Mouse (Mus musculus) MEL (cell line): ENCODE data around the gene Ngb. TPM values are rescaled to one million over a fixed set of nuclear protein-coding genes. Genes with fewer than 3 reads are reported as not detected.

ENCODE experiments used
- DNase-seq: peaks from one replicate; pipeline ENCODE4 v3.0.0; 2011; ENCODE audit warnings: low read depth, low spot score
- H3K27ac ChIP-seq: 2 replicates; pipeline ENCODE4 v1.5.1; 2012; ENCODE audit warnings: low read depth, mild to moderate bottlenecking, control low read depth, low read length, moderate library complexity; ENCODE audit not compliant: control insufficient read depth
- H3K27me3 ChIP-seq, 2 experiments: fragments of 150-350 bp in 1 of 2; sonication (generic) in 1 of 2; 2 replicates each; pipeline ENCODE4 v1.6.1; 2012; ENCODE audit warnings: low read length in 2 of 2, mild to moderate bottlenecking in 2 of 2, improper control_type of control experiment in 1 of 2, moderate library complexity in 1 of 2; ENCODE audit not compliant: insufficient read depth in 2 of 2, control insufficient read depth in 1 of 2
- H3K36me3 ChIP-seq, 2 experiments: 2 replicates each; pipeline ENCODE4 v1.6.1; 2012 to 2014; ENCODE audit warnings: low read length in 2 of 2, improper control_type of control experiment in 1 of 2, inconsistent platforms in 1 of 2, mild to moderate bottlenecking in 1 of 2; ENCODE audit not compliant: insufficient read depth in 2 of 2, control insufficient read depth in 1 of 2
- H3K4me1 ChIP-seq, 2 experiments: fragments of 150-350 bp in 1 of 2; sonication (generic) in 1 of 2; 2 replicates each; pipeline ENCODE4 v1.6.1; 2012; ENCODE audit warnings: low read length in 2 of 2, improper control_type of control experiment in 1 of 2, mild to moderate bottlenecking in 1 of 2; ENCODE audit not compliant: insufficient read depth in 2 of 2, control insufficient read depth in 1 of 2
- H3K4me3 ChIP-seq, 2 experiments: fragments of 150-350 bp in 1 of 2; sonication (generic) in 1 of 2; 2 replicates each; pipeline ENCODE4 v1.5.1; 2012; ENCODE audit warnings: low read depth in 2 of 2, low read length in 2 of 2, mild to moderate bottlenecking in 2 of 2, moderate library complexity in 2 of 2, control low read depth in 1 of 2, improper control_type of control experiment in 1 of 2; ENCODE audit not compliant: control insufficient read depth in 1 of 2, insufficient read depth in 1 of 2
- H3K79me2 ChIP-seq: 2 replicates; pipeline ENCODE4 v1.6.1; 2012; ENCODE audit warnings: mild to moderate bottlenecking, low read length, moderate library complexity; ENCODE audit not compliant: control insufficient read depth, poor library complexity, insufficient read depth
- H3K9ac ChIP-seq: 2 replicates; pipeline ENCODE4 v1.6.1; 2012; ENCODE audit warnings: low read depth, mild to moderate bottlenecking, control low read depth, low read length, moderate library complexity; ENCODE audit not compliant: control insufficient read depth, poor library complexity, severe bottlenecking
- H3K9me3 ChIP-seq: fragments of 150-350 bp; sonication (generic); replicated peaks from 2 replicates; pipeline ENCODE4 v1.6.1; 2012; ENCODE audit warnings: mild to moderate bottlenecking, low read length, improper control_type of control experiment, moderate library complexity; ENCODE audit not compliant: insufficient read depth
- BHLHE40 ChIP-seq: IDR thresholded peaks from 2 replicates; pipeline ENCODE4 v1.6.1; 2012; ENCODE audit warnings: low read depth, mild to moderate bottlenecking, inconsistent platforms, low read length, improper control_type of control experiment, borderline replicate concordance
- CTCF ChIP-seq, 3 experiments: IDR thresholded peaks in 2 of 3; conservative IDR thresholded peaks in 1 of 3; 2 replicates each; pipeline ENCODE4 v1.5.1; 2011 to 2012; ENCODE audit warnings: low read length in 3 of 3, low read depth in 2 of 3, mild to moderate bottlenecking in 2 of 3, improper control_type of control experiment in 1 of 3, inconsistent platforms in 1 of 3, mixed read lengths in 1 of 3, moderate library complexity in 1 of 3; ENCODE audit not compliant: control insufficient read depth in 1 of 3, insufficient read depth in 1 of 3, poor library complexity in 1 of 3, severe bottlenecking in 1 of 3
- ELF1 ChIP-seq: IDR thresholded peaks from 2 replicates; pipeline ENCODE4 v1.6.1; 2014; ENCODE audit warnings: low read depth, mild to moderate bottlenecking, inconsistent platforms, low read length, improper control_type of control experiment, moderate library complexity
- JUND ChIP-seq: IDR thresholded peaks from 2 replicates; pipeline ENCODE4 v1.6.1; 2011; ENCODE audit warnings: low read depth, mild to moderate bottlenecking, improper control_type of control experiment, low read length
- MAZ ChIP-seq: IDR thresholded peaks from 2 replicates; pipeline ENCODE4 v1.6.1; 2012; ENCODE audit warnings: low read depth, mild to moderate bottlenecking, inconsistent platforms, low read length, improper control_type of control experiment
- NRF1 ChIP-seq: IDR thresholded peaks from 2 replicates; pipeline ENCODE4 v1.6.1; 2014; ENCODE audit warnings: low read depth, mild to moderate bottlenecking, inconsistent platforms, low read length, improper control_type of control experiment, moderate library complexity; ENCODE audit not compliant: poor library complexity, insufficient read depth, severe bottlenecking
- POLR2AphosphoS5 ChIP-seq: IDR thresholded peaks from 2 replicates; pipeline ENCODE4 v1.6.1; 2012; ENCODE audit warnings: low read depth, borderline replicate concordance, mild to moderate bottlenecking, inconsistent platforms, low read length, moderate library complexity, mixed read lengths
- RAD21 ChIP-seq: IDR thresholded peaks from 2 replicates; pipeline ENCODE4 v1.6.1; 2011; ENCODE audit warnings: mild to moderate bottlenecking, low read depth, low read length, improper control_type of control experiment
- SMC3 ChIP-seq: IDR thresholded peaks from 2 replicates; pipeline ENCODE4 v1.6.1; 2011; ENCODE audit warnings: low read depth, low read length, improper control_type of control experiment
- TAL1 ChIP-seq: IDR thresholded peaks from 2 replicates; pipeline ENCODE4 v1.6.1; 2012; ENCODE audit warnings: mild to moderate bottlenecking, inconsistent platforms, low read length, moderate library complexity, mixed read lengths
- TBP ChIP-seq: IDR thresholded peaks from 2 replicates; pipeline ENCODE4 v1.8.0; 2011; ENCODE audit warnings: low read depth, low read length, improper control_type of control experiment
- UBTF ChIP-seq: IDR thresholded peaks from 2 replicates; pipeline ENCODE4 v1.6.1; 2012; ENCODE audit warnings: low read depth, mild to moderate bottlenecking, inconsistent platforms, low read length, improper control_type of control experiment, moderate library complexity, borderline replicate concordance; ENCODE audit not compliant: insufficient read depth
- USF2 ChIP-seq, 2 experiments: IDR thresholded peaks; 2 replicates each; pipeline ENCODE4 v1.6.1; 2011 to 2012; ENCODE audit warnings: improper control_type of control experiment in 2 of 2, low read length in 2 of 2, borderline replicate concordance in 1 of 2, inconsistent platforms in 1 of 2, low read depth in 1 of 2, mild to moderate bottlenecking in 1 of 2; ENCODE audit not compliant: insufficient read depth in 1 of 2
- ZC3H11A ChIP-seq: IDR thresholded peaks from 2 replicates; pipeline ENCODE4 v1.6.1; 2012; ENCODE audit warnings: low read depth, mild to moderate bottlenecking, inconsistent platforms, low read length, improper control_type of control experiment
- ZKSCAN1 ChIP-seq: IDR thresholded peaks from 2 replicates; pipeline ENCODE4 v1.6.1; 2012; ENCODE audit warnings: low read depth, mild to moderate bottlenecking, inconsistent platforms, low read length, improper control_type of control experiment, moderate library complexity
- polyA plus RNA-seq, 2 experiments: library from polyadenylated mRNA; stranded (reverse) in 1 of 2; unstranded in 1 of 2; fragments of >175 nt in 1 of 2; fragments of >200 nt in 1 of 2; gene quantifications; 2 replicates each; pipeline versions ENCODE4 v1.2.1 to v1.2.4; 2012; ENCODE audit warnings: low replicate concordance in 2 of 2, low read depth in 1 of 2; ENCODE audit not compliant: insufficient read length in 2 of 2, insufficient read depth in 1 of 2, missing spikeins in 1 of 2
- total RNA-seq: library from RNA; depleted of rRNA; stranded (reverse); fragments of 300-350 nt; gene quantifications from 2 replicates; pipeline ENCODE4 v1.2.3, GENCODE M21; 2012

Ngb gene
- total and polyA plus RNA-seq, 3 experiments: not detected

DNA sequence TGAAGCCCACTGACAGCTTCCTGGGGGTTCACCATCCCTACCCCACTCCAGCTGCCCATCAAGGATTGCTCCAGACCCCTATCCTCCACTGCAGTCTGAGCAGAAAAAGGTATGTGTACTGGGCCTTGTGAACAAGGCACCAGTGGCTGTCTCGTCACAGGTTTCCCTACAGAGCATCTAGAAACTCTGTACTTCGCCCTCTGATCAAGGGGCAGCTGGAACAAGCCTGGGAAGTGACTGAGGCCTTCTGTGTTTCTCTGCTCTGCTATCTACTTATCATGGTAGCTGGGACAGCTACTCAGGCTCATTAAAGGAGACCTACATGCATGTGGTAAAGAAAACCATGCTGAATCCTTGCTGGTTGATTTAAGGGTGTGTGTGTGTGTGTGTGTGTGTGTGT lies 12.6 kb downstream of the Ngb start:
- H3K4me1 ChIP-seq: peaks cover 0 to 7% of the 10 kb centered on the region in 2 experiments; a peak in 2 of 4 replicates
- no peak overlapping the region for H3K4me3 ChIP-seq
- no peaks in the 10 kb centered on the region for H3K9me3 ChIP-seq
- no peak for DNase-seq
- H3K79me2 ChIP-seq: no peaks in the 10 kb centered on the region
- 0 out of 4 replicates have a peak, but pooled peaks cover 0 to 3% of the 10 kb centered on the region in 2 experiments for H3K27me3 ChIP-seq
- TF ChIP-seq ZKSCAN1 (no peak), RAD21 (no peak), CTCF (IDR thresholded peaks at IDR 0.05 in 2 of 3, conservative IDR thresholded peaks at IDR 0.05 in 1 of 3; ENCODE audit: control insufficient read depth in 1 of 3, insufficient read depth in 1 of 3, low read depth in 2 of 3, low read length in 3 of 3, poor library complexity in 1 of 3, severe bottlenecking in 1 of 3) (no peak), MAZ (no peak), JUND (no peak), UBTF (no peak), USF2 (IDR thresholded peaks at IDR 0.05; ENCODE audit: borderline replicate concordance in 1 of 2, insufficient read depth in 1 of 2, low read depth in 1 of 2, low read length in 2 of 2) (no peak), TBP (no peak), BHLHE40 (no peak), POLR2AphosphoS5 (no peak), ELF1 (no peak)
- H3K27ac ChIP-seq: no peak overlapping the region
- no peak overlapping the region for H3K9ac ChIP-seq
- no peaks in the 10 kb centered on the region for H3K36me3 ChIP-seq

DNA sequence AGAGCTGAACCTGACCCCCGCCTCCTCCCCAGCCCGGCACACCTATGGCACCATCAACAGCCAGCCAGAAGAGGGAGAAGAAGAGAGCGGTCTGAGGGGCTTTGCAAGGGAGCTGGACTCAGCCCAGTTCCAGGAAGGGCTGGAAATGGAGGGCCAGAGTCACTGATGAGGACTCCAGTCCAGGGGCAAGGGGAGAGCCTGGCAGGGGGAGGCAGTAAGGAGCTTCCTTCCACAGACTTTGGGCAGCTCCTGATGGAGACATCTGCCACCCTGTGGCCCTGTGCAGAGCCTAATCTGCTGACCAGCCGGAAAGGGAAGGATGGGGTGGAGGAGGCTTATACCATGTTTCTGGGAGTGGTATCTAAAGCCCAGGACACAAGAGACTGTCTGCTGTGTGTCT lies 13.1 kb downstream of the Ngb start:
- Histone ChIP-seq H3K79me2 (no peaks in the 10 kb centered on the region), H3K9ac (no peak overlapping the region), H3K27me3 (0 out of 4 replicates have a peak, but pooled peaks cover 0 to 3% of the 10 kb centered on the region in 2 experiments)
- no peak for DNase-seq
- TF ChIP-seq NRF1: no peak
- TF ChIP-seq ZC3H11A: no peak
- TF ChIP-seq, all 39 proteins: peak for 0
- H3K27ac ChIP-seq: no peak overlapping the region
- peaks cover 0 to 7% of the 10 kb centered on the region in 2 experiments; a peak in 2 of 4 replicates for H3K4me1 ChIP-seq
- no peaks in the 10 kb centered on the region for H3K36me3 ChIP-seq
- no peak overlapping the region for H3K4me3 ChIP-seq
- H3K9me3 ChIP-seq: no peaks in the 10 kb centered on the region

DNA sequence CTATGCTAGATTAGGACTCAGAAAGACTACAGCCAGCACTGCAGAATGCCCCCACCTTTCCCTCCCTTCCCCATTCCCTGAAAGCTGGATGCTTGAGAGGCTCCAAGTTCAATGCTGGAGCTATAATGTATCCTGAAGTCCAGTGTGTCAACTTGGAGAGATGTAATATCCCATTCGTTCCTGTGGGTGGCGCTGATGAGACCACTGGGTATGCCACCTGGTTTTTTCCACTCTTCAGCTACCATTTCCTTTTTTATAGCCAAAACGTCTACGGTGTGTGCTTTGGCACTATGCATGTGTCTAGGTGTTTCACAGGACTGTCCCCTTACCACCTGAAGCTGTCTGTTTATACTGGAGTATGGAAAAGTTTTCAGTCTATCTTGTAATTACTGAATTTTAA lies 14.0 kb downstream of the Ngb start:
- DNase-seq: peak; percentile 60
- Histone ChIP-seq H3K4me1 (peaks cover 0 to 7% of the 10 kb centered on the region in 2 experiments; a peak in 2 of 4 replicates), H3K4me3 (no peak overlapping the region), H3K27me3 (0 out of 4 replicates have a peak, but pooled peaks cover 0 to 3% of the 10 kb centered on the region in 2 experiments), H3K79me2 (no peaks in the 10 kb centered on the region), H3K9me3 (no peaks in the 10 kb centered on the region), H3K36me3 (no peaks in the 10 kb centered on the region), H3K9ac (no peak overlapping the region)
- TF ChIP-seq ZC3H11A: peak; percentile 49
- peak; percentile 63 for TF ChIP-seq SMC3
- peak; percentile 54 for TF ChIP-seq RAD21
- TF ChIP-seq CTCF (IDR thresholded peaks at IDR 0.05 in 2 of 3, conservative IDR thresholded peaks at IDR 0.05 in 1 of 3; ENCODE audit: control insufficient read depth in 1 of 3, insufficient read depth in 1 of 3, low read depth in 2 of 3, low read length in 3 of 3, poor library complexity in 1 of 3, severe bottlenecking in 1 of 3): peak; percentile 57 to 83 (median 68)
- no peak for TF ChIP-seq TAL1
- TF ChIP-seq, all 39 proteins: peak for 4
- no peak overlapping the region for H3K27ac ChIP-seq
